Mouse (Mus musculus) layer of hippocampus, adult 8-10 months (tissue): ENCODE results near the gene Dnajb3. TPM values are rescaled to one million over a fixed set of nuclear protein-coding genes. Genes with fewer than 3 reads are reported as not detected.

Experiments used
- total RNA-seq, 4 experiments: library from RNA; stranded (reverse); gene quantifications; 2 replicates each; pipeline ENCODE4 v1.2.4; 2022

Dnajb3 gene
- total RNA-seq, 4 experiments from 2014 or later = 1.7 to 3.7 (median 2.6) TPM

Other genes starting within 250 kb of the Dnajb3 start
- gene Usp40, start 197.2 kb downstream of the Dnajb3 start, total RNA-seq = 10 to 100 TPM; 23.6 to 33.7 (median 25.8) TPM
- gene Ugt1a10, start 150.4 kb downstream of the Dnajb3 start, total RNA-seq = not detected
- gene Ugt1a9, start 135.0 kb downstream of the Dnajb3 start, total RNA-seq = not detected
- not detected for gene Ugt1a8, start 118.0 kb downstream of the Dnajb3 start, total RNA-seq
- 1 to 10 TPM in 2 of 4 experiments, under 1 TPM in 2; 0.37 to 3.8 (median 2.2) TPM for gene Ugt1a7c, start 110.7 kb downstream of the Dnajb3 start, total RNA-seq
- gene Ugt1a6b, start 102.5 kb downstream of the Dnajb3 start, total RNA-seq = under 1 TPM in 2 of 4 experiments, not detected in 2; 0.34 TPM
- 1 to 10 TPM; 1.4 to 4.1 (median 2.2) TPM for gene Ugt1a6a, start 71.0 kb downstream of the Dnajb3 start, total RNA-seq
- gene Ugt1a5, start 39.8 kb downstream of the Dnajb3 start, total RNA-seq = under 1 TPM in 1 of 4 experiments, not detected in 3; 0.65 TPM
- gene Ugt1a2, start 5.2 kb downstream of the Dnajb3 start, total RNA-seq = under 1 TPM in 1 of 4 experiments, not detected in 3; 0.53 TPM
- not detected for gene Ugt1a1, start 6.2 kb upstream of the Dnajb3 start, total RNA-seq
- gene Mroh2a, start 21.2 kb upstream of the Dnajb3 start, total RNA-seq = under 1 TPM in 2 of 4 experiments, not detected in 2; 0.06 to 0.16 TPM
- 10 to 100 TPM; 34.5 to 51.6 (median 42.5) TPM for gene Hjurp, start 71.9 kb upstream of the Dnajb3 start, total RNA-seq
- gene Trpm8, start 71.9 kb upstream of the Dnajb3 start, total RNA-seq = under 1 TPM in 2 of 4 experiments, not detected in 2; 0.09 to 0.22 TPM
- under 1 TPM in 1 of 4 experiments, not detected in 3; 0.53 TPM for gene Spp2, start 201.2 kb upstream of the Dnajb3 start, total RNA-seq